Mouse (Mus musculus) embryo, embryonic 9.5 days (tissue): ENCODE data around the gene Dcun1d2.
A peak's percentile ranks its signal among the peaks of the same experiment; 100 is the strongest.
"Not testable (repeated sequence)": the region's sequence is repeated elsewhere in the genome, so short reads cannot be mapped to it uniquely, and the experiment has no call there.

Experiments
- DNase-seq: peaks from one replicate; pipeline ENCODE4 v3.0.0-alpha.2; 2017; ENCODE audit errors: extremely low spot score

Dcun1d2 gene

GRCm38 (mm10) chr8:13287692-13288623 lies at the start of gene Dcun1d2, which contains the start of gene Tmco3:
Gene Dcun1d2, minus strand, starts transcription at chr8:13288131.
Gene Tmco3, plus strand, starts transcription at chr8:13288190.
- peak; percentile 95 for DNase-seq

DNA sequence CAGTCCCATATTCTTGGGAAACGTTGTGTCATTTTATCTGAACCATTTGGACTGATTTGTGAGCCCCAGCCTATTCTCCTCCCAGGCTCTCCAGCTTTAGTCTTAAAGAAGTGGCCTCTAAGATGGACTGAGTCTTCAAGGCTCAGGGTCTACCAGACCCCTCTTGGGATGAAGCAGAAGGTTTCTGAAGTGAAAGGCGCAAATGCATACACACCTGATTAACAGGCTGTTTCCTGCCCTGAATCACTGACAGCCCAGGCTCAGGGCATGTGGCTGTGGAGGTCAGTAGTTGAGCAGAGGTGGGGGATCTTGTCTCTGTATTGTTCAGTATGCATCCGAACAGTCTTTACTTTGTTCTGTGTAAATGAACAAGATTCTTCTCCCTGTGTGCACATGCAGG lies 49.7 kb upstream of the Dcun1d2 start:
- DNase-seq, result no peak

GRCm38 (mm10) chr8:13337245-13337644 lies 49.3 kb upstream of the Dcun1d2 start:
- DNase-seq, result not testable (repeated sequence)

DNA sequence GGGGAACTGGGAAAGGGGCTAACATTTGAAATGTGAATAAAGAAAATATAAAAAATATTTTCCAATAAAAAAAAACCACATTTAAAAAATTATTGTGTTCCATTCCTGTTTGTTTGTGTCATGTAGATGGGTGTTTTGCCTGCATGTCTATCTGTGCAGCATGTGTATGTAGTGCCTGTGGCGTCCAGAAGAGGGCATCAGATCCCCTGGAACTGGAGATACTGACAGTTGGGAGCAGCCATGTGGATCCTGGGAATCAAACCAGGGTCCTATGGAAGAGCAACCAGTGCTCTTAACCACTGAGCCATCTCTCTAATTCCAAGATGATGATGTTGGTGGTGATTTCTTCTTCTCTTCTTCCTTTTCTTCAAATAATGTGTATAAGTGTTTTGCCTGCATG lies 46.7 kb upstream of the Dcun1d2 start:
- no peak for DNase-seq

DNA sequence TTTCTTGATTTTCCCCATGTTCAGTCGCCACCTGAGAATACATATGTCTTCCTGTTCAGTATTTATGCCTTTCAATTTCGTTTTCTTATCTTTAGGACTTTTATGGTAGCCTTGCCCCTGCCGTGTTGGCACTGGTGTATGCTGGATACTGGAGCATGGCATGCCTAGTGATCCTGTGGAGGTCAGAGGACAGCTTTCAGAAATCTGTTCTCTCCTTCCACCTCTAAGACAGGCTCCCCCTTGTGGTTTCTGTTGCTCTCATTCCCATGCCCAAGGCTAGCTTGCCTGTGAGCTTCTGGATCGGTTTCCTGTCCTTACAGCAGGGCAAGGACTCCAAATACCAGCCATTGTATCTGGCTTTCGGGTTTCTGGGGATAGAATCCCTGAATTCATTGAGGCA lies 38.7 kb upstream of the Dcun1d2 start:
- peak; percentile 57 for DNase-seq

DNA sequence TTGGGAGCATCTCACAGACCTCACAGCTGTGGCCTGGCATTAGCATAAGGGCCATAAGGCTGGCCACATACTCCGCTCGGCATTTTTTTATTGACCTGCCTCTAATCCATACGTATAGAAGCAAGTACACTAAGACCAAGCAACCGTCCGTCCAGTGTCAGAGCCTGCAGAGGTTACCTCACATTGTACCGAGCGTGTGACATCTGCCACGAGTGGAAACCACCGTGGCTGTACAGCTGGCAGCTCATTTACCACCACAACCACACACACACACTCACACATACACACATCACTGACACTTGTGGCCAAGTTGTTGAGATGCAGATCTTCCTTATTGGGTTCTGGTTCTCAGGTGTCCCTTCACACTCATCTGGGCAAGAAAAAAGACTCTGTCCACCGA lies 28.7 kb upstream of the Dcun1d2 start:
- no peak for DNase-seq

DNA sequence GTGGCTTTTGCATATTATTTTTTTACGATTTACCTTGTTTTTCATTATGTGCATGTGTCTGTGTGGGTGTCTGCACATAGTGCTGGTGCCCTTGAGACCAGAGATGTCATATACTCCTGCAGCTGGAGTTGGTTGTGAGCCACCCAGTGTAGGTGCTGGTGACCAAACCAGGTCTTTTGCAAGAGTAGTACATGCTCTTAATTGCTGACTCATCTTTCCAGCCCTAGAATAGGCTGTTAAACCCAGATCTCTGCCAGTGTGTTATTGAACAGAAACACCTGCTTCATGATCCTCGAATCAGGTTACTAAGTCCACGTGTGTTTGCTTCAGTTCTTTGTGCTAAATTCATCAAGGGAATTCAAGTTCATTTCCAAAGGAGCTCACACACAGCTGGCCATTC lies 27.0 kb upstream of the Dcun1d2 start:
- no peak for DNase-seq

GRCm38 (mm10) chr8:13306916-13307315 lies 19.0 kb upstream of the Dcun1d2 start:
- DNase-seq, result no peak

GRCm38 (mm10) chr8:13306309-13306909 lies 18.5 kb upstream of the Dcun1d2 start:
- no peak for DNase-seq

GRCm38 (mm10) chr8:13305884-13306283 lies 18.0 kb upstream of the Dcun1d2 start:
- DNase-seq, result no peak

GRCm38 (mm10) chr8:13305459-13305858 lies 17.5 kb upstream of the Dcun1d2 start:
- no peak for DNase-seq

GRCm38 (mm10) chr8:13301036-13301435 lies 13.1 kb upstream of the Dcun1d2 start:
- DNase-seq, result no peak

DNA sequence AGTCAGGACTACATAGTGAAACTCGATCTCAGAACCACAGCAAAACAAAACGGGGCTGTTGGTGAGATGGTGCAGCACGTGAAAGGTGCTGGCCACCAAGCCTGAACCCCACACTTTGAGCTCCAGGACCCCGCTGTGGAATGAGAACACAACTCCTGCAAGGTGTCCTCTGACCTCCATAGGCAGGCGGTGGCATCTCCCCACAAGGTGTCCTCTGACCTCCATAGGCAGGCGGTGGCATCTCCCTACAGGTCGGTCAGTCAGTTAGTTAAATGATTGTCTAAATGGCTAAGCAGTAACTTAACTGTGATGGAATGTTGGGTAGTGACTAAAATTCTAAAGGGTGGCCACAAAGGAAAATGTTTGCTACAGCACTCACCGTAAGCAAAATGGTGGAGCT lies 11.6 kb upstream of the Dcun1d2 start:
- no peak for DNase-seq

DNA sequence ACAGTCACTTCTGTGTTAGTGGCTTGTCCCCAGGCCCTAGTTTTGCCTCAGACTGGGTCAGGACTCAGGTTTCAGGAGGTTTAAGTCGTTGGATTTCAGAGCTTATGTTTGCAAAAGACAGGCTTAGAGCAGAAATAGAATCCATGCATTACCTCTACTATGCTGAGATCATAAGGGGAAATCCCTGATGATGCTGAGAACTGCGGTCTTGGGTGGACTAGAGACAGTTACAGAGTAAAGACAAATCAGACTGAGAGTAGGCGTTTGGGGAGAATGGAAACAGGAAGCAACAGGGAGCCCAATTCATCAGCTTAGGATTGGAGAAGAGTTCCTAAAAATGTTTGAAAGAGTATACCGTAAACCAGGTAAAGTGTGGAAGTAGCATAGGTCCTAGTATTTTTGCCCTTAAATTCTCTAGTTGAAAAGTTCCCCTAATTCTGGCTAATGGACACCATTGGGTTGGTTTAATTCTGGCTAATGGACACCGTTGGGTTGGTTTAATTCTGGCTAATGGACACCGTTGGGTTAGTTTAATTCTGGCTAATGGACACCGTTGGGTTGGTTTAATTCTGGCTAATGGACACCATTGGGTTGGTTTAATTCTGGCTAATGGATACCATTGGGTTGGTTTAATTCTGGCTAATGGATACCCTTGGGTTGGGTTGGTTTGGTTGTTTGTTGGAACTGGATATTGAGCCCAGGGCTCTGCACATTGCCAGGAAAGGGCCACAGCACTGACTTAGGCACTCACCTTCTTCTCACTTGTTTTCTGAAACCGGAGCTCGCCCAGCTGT lies 5.9 kb upstream of the Dcun1d2 start:
- no peak for DNase-seq

GRCm38 (mm10) chr8:13292364-13292763 lies 4.4 kb upstream of the Dcun1d2 start:
- peak; percentile 79 for DNase-seq

- DNase-seq, result no peak
Measured at GRCm38 (mm10) chr8:13288646-13289045, 715 bp upstream of the Dcun1d2 start.

DNA sequence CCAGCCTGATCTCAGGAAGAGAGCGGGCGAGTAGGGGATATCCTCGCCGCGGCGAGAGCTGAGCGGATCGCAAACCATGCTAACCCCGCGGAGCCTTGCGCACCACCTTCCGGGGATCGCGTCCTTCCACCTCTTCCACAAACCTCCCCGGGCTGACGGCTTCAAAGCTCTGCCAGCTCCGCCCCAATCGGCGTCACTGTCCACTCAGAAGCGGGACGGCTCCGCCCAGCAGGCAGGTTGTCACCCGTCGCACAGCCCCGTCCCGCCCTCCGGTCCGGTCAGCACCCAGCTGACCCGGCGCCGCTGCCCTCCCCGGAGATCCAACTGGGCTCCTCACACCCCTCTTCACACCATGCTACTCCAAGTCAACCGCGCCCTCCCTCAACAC lies 633 bp downstream of the Dcun1d2 start:
- DNase-seq, result peak; percentile 88

DNA sequence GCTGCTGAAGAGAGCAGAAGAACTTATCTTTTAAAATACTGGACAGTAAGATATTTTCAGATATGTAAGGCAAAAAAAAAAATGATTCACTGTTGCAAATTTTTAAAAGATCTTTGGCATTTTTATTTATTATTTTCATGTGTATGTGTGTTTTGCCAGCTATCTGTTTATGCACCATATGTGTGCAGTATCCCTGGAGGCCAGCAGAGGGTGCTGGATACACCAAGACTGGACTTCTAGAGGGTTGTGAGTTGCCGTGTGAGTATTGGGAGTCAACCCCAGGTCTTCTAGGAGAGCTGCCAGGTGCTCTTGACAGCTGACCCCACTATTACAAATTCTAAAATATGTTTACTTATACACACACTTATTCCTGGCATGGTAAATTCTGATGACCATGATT lies 4.7 kb downstream of the Dcun1d2 start:
- DNase-seq, result no peak

GRCm38 (mm10) chr8:13276941-13277447 lies 10.9 kb downstream of the Dcun1d2 start:
- no peak for DNase-seq

DNA sequence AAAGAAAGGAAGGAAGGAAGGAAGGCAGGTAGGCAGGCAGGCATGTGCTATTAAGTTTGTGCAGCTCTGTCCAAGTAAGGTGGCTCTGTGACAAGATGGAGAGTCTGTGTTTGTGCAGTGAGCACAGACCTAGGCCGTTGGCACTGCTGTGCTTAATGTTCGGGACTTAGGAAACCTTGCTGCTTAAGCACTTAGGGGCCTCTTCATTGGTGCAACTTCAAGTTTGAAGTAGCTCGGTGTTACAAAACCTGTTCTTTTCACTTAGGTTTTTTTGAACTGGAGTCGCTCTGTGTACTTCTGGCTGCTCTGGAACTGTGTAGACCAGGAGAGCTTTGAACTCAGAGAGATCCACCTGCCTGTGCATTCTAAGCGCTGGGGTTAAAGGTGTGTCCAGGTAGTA lies 15.1 kb downstream of the Dcun1d2 start:
- DNase-seq, result no peak

DNA sequence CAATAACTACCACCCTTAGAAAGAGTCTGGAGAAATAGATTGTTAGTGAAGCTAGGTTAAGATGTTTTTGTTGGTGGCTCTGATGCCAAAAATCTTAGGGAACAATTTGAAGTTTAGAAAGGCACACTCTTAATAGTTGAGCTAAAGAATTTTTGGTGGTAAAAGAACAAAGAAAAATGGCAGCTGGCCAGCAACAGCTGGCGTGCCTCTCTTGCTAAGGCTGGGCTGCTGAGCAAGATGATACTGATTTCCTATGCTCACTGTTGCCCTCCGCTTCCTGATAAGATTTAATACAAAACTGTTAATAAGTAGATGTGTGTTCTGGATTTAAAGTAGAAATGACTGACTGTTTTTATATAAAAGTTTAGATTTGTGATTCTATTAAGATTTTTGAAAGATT lies 20.4 kb downstream of the Dcun1d2 start:
- DNase-seq, result no peak

- DNase-seq, result no peak
Measured at GRCm38 (mm10) chr8:13263376-13263775, 24.6 kb downstream of the Dcun1d2 start.
